Mouse (Mus musculus) hindlimb bud, embryonic 11.5 days (tissue): Measurements from ENCODE around the gene Eef1a1.
"Not testable (repeated sequence)": the region's sequence is repeated elsewhere in the genome, so short reads cannot be mapped to it uniquely, and the experiment has no call there.

Experiments
- DNase-seq: peaks from one replicate; pipeline ENCODE4 v3.0.0-alpha.2; 2012; ENCODE audit warnings: low read depth, low spot score; ENCODE audit errors: extremely low spot score

Gene Eef1a1

GRCm38 (mm10) chr9:78488890-78489420 lies at the start of gene Eef1a1:
Eef1a1 (minus strand) TSS chr9:78489151.
- DNase-seq, result no peak

GRCm38 (mm10) chr9:78538421-78538820 lies 49.5 kb upstream of the Eef1a1 start:
- no peak for DNase-seq

GRCm38 (mm10) chr9:78537154-78537873 lies 48.4 kb upstream of the Eef1a1 start:
- no peak for DNase-seq

DNA sequence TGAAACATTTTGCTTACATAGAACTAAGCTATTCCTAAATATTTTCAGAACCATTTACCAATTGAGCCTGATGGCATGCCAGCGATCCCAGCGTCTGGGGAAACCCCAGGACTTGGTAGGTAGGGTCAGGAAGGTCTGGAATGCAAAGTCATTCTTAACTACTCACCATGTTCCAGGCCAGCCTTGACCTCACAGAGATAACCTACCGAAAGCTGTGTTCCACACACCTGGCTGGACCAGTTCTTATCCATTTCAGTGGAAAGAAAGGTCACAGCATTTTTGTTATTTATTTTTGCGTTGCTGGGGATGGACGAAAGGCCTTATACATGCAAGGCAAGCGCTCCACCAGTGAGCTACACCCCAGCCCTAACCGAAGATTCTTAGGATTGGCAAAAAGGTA lies 45.7 kb upstream of the Eef1a1 start:
- DNase-seq, result no peak

DNA sequence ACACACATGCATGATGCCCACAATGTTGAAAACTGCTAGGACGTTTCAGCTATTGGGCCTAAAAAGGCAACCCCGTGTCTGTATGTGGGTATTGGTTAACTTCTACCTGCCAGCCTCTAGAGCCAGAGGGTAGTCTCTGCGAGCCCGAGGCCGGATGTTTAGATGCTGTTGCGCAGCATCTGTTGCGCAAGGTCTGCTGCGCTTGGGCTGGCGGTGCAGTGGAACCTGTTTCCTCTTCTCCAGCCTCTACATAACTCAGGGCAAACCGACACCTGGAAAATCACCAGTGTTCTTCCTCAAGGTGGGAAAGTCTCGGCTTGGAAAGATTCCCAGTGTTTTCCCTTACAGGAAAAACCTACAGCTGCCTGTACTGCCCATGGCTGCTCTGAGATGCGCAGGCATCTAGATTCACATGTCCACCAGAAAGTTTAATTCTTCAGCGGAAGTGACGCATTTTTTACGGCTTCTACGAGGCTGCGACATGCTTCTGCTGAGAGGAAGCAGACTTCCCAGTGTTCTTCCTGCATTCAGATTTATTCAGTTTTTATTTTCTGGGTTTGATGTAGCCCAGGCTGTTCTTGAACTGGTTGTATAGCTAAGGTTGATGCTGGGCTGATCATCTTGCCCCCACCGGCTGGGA lies 44.5 kb upstream of the Eef1a1 start:
- DNase-seq, result no peak

GRCm38 (mm10) chr9:78532341-78532819 lies 43.4 kb upstream of the Eef1a1 start:
- DNase-seq, result no peak

DNA sequence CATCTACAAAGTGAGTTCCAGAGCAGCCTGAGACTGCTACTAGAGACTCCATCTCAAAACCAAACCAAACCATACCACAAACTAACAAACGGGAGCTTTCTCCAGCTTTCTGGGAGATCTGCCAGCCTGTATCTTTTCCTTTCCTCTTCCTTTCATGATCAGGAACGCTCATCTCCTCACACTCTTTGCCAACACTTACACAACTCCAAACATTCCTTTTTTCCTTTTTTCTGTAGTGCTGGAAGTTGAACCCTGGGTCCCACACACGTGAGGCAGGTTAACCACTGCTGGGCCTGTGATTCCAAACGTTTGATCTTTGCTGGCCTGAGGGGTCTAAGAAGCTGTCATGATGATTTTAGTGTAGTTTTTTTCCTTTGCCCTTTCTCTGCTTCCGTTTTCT lies 42.9 kb upstream of the Eef1a1 start:
- DNase-seq, result no peak

- DNase-seq, result peak; percentile 73
Observed at GRCm38 (mm10) chr9:78527767-78528381, 38.9 kb upstream of the Eef1a1 start.

GRCm38 (mm10) chr9:78527301-78527761 lies 38.4 kb upstream of the Eef1a1 start:
- DNase-seq, result no peak

GRCm38 (mm10) chr9:78526206-78526605 lies 37.3 kb upstream of the Eef1a1 start:
- DNase-seq, result no peak

- no peak for DNase-seq
Observed at GRCm38 (mm10) chr9:78525451-78526135, 36.6 kb upstream of the Eef1a1 start.

- no peak for DNase-seq
Observed at GRCm38 (mm10) chr9:78521689-78522088, 32.7 kb upstream of the Eef1a1 start.

DNA sequence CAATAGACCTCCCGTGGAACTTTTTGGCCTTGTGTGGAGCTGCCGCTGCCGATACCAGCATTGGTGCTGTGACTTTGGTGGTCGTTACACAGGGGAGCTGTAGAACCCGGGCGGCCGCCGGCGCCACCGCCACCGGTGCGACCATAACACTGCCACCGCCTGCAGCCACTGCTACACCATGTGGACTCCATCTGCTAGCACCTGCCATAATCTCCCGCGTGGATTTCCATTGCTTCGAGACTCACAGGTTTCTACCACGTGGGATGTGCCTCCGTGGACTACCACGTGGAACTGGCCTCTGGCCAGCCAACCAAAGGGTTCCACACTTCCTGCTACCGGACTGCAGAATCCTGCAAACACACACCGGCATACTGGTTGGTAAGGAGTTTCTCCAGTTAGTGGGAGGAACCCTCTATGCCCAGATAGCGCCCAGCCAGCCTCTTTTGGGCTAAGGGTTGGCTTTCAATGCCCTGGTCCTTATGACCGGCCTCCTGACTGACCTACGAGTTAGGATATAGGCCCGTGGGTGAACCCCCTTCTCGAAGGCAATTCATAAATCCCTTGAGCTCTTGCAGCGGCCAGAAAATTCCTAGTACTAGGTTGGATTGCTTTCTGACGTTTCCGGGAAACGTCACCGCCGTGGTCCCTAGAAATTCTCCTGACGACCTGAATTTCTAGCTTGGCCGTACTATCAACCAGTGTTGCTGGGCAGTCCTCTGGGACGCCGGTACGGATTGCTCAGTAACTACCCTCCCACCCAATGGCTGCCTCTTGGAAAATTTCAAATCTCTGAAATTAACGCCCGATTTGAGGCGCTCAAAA lies 32.0 kb upstream of the Eef1a1 start:
- DNase-seq, result no peak

DNA sequence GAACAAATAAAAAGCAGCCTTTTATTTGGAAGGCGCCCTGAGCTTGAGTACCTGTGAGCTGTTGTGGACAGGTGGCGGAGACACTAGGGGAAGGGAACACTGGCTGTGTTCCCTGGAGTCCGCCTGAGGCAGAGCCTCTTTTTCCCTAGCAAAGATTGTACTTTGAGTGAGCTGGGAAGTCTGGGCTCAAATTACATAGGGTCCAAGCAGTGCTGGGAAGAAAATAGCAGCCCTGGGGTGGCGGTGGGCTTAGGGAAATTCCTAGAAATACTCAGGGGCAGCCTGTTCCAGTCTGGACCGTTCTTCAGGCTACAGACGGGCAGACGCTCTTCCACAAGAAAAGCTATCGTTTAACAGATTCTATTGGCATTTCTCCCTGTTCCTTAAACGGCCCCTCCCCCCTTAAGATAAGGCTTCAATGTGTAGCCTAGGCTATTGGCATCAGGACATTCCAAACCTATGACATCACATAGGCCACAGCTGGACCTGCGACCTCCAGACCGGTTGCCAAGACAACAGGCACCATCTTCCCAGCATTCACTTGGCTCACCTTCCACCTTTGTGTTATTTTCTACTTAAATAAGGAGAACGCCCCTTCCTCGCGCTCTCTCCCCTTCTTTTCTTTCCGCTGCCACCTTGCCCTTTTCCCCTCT lies 31.3 kb upstream of the Eef1a1 start:
- peak; percentile 97 for DNase-seq

- not testable (repeated sequence) for DNase-seq
Observed at GRCm38 (mm10) chr9:78517237-78517636, 28.3 kb upstream of the Eef1a1 start.

DNA sequence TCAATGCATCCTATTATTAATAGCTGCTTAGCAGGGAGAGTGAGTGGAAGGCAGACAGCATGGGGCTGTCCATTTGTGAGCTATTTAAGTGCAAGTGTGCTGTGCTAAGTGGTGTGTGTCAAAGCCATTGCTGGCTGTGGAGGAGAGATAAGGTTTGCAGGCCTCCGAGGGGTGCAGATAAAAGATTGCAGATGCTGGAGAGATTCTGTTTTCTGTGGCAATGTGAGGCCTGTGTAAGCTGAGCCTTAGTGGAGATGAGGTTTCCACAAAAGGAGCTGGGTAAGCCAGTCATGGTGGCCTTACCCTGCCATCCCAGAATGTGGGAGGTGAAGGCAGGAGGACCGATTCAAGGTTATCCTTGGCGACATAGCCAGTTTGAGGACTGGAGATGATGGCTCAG lies 27.2 kb upstream of the Eef1a1 start:
- no peak for DNase-seq

DNA sequence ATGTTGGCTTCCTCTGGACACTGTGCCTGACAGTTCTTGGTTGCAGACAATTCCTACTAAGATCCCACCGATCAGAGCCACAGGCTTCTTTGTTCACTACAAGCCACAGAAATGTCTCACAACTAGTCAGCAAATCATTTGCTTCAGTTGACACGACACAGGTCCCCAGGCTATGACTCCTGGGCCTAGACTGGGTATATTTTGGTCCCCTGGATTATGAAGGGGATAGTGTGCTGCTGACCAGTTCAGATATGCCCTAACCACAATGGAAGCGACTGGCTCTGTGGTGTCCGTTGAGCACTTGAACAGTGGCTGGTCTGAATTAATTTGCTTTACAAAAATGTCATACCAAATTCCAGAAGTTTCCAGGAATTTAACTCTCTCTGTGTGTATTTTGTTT lies 25.7 kb upstream of the Eef1a1 start:
- no peak for DNase-seq

- DNase-seq, result no peak
Observed at GRCm38 (mm10) chr9:78513776-78514500, 25.0 kb upstream of the Eef1a1 start.

- no peak for DNase-seq
Observed at GRCm38 (mm10) chr9:78511705-78512104, 22.8 kb upstream of the Eef1a1 start.
